Mouse (Mus musculus): ENCODE results near the gene Rela.

Rela gene

GRCm38 (mm10) chr19:5637069-5638047, at the start of gene Rela:
Gene Rela, plus strand, starts transcription at chr19:5637483.
- DNase-seq (ENCODE audit: low spot score in 2 of 2): peak; percentile 88 to 90

- no peak for DNase-seq (ENCODE audit: low spot score in 2 of 2)
These were observed 48.1 kb upstream of the Rela start for GRCm38 (mm10) chr19:5589159-5589558.

GRCm38 (mm10) chr19:5591888-5592287, 45.4 kb upstream of the Rela start:
- DNase-seq (ENCODE audit: low spot score in 2 of 2): no peak

DNA sequence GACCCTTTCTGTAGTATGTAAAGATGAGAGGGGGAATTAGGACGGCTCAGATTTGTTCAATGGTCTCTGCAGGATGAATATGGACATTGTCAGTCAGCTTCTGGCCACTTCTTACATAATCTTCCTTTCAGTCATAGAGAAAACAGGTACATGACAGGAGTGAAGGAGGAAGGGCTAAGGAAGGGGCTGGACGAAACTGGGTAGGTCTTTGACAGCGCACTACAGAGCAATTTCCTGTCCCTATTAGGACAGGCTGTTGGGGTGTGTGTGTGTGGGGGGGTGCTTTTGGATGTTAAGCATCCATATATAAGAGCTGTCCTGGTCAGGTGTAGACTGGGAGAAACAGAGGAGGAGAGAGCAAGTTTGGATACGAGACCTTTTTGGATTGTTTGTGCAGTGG, 38.1 kb upstream of the Rela start:
- no peak for DNase-seq (ENCODE audit: low spot score in 2 of 2)

GRCm38 (mm10) chr19:5601752-5602541, 35.3 kb upstream of the Rela start, which contains the start of gene Rnaseh2c:
Gene Rnaseh2c, plus strand, starts transcription at chr19:5601873.
- peak; percentile 67 to 76 for DNase-seq (ENCODE audit: low spot score in 2 of 2)

DNA sequence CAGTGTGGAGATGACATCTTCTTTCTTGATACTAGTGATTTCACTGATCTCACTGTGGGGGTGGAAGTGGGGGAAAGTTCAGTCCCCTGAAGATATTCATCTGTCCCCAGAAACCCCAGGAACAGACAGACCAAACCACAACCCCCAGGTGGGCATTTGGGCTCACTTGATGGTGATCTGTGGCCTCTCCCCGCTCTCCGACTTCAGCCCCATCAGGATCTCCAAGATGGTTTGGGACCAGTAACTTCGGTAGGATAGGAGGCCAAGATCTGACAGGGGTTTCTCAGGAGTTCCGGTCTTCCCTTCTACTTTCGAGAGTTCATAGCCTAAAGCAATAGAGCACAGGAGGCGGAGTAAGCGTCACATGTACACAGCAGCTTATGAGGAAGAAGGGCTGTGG, 33.6 kb upstream of the Rela start:
- no peak for DNase-seq (ENCODE audit: low spot score in 2 of 2)

DNA sequence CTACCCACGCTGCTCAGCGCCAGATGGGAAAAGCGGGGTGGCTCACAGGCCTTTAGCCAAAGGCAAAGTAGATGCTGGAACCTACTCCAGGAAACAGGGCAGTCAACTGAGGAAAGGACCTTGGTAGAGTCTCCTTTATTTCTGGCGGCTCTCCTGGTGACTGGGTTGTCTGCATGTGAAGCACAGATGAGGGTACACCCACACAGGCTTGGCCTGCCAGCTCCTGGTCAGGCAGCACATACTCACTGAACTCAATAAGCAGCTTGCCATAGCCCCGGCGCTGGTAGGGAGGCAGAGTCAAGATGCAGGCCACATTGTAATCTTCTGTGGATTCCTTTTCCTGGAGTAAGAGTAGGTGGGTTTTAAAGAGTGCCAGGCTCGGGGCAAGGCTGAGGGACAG, 32.2 kb upstream of the Rela start:
- no peak for DNase-seq (ENCODE audit: low spot score in 2 of 2)

- DNase-seq (ENCODE audit: low spot score in 2 of 2): no peak
These were observed 31.1 kb upstream of the Rela start for GRCm38 (mm10) chr19:5606196-5606595.

GRCm38 (mm10) chr19:5607705-5608410, 29.4 kb upstream of the Rela start:
- DNase-seq (ENCODE audit: low spot score in 2 of 2): no peak

GRCm38 (mm10) chr19:5608707-5609106, 28.6 kb upstream of the Rela start:
- DNase-seq (ENCODE audit: low spot score in 2 of 2): no peak

DNA sequence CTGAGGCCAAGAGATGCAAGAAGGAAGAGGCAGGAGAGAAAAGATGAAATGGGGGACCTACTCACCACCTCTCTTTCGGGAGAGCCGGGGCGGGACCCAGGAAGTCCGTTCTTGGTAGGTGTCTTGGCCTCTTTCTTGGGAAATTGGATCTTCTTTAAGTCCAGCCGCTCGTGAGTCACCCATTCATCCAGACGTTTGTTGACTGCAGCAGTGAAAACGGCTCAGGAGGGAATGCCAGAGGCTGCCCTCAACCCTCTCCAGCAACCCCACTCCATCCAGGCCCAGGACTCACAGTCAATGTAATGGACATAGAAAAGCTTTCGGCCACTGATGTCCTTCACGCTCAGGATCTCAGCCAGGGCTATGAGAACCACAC, 28.1 kb upstream of the Rela start:
- no peak for DNase-seq (ENCODE audit: low spot score in 2 of 2)

- DNase-seq (ENCODE audit: low spot score in 2 of 2): peak; percentile 93
These were observed 27.5 kb upstream of the Rela start, which contains the start of gene Kat5 for GRCm38 (mm10) chr19:5609547-5610404. Gene Kat5, minus strand, starts transcription at chr19:5610237.

- DNase-seq (ENCODE audit: low spot score in 2 of 2): peak; percentile 40 to 44
These were observed 25.3 kb upstream of the Rela start for GRCm38 (mm10) chr19:5611973-5612372.

GRCm38 (mm10) chr19:5612762-5613411, 24.4 kb upstream of the Rela start:
- no peak for DNase-seq (ENCODE audit: low spot score in 2 of 2)

- DNase-seq (ENCODE audit: low spot score in 2 of 2): no peak
These were observed 22.3 kb upstream of the Rela start for GRCm38 (mm10) chr19:5614953-5615352.

DNA sequence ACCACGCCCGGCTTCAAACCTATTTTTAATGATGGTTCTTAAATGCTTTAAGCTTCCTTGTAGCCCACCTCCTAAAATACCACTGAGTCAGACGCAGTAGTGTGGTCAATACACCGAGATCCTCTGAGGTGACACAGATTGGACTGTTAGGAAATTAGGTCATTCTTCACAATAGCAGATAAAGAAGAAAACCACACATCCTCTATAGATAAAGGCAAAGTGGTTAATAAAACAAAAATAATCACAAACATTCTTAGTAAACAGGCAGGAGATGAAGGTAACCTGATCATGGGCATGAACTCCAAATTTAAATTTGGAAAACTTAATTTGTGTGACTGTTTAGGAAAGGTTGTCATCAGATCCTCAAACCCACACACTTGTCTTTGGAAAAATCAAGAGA, 17.3 kb upstream of the Rela start:
- no peak for DNase-seq (ENCODE audit: low spot score in 2 of 2)

DNA sequence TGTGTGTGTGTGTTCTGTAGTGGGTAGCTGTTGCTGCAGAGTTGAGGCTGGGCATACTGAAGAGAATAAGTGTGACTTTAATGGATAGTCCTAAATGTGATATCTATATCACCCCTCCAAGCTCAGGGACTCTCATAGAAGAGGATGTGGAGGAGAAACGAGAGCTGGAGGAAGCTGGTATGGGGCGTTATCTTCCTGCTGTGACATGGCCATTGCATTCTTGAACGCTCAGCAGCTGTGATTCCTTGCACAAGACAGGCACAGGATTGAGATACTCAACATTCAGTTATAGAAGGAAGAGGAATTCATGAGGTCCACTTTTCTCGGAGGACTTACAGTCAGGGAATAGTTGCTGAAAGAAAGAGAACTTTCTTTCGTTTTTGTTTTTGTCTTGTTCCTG, 15.4 kb upstream of the Rela start:
- no peak for DNase-seq (ENCODE audit: low spot score in 2 of 2)

DNA sequence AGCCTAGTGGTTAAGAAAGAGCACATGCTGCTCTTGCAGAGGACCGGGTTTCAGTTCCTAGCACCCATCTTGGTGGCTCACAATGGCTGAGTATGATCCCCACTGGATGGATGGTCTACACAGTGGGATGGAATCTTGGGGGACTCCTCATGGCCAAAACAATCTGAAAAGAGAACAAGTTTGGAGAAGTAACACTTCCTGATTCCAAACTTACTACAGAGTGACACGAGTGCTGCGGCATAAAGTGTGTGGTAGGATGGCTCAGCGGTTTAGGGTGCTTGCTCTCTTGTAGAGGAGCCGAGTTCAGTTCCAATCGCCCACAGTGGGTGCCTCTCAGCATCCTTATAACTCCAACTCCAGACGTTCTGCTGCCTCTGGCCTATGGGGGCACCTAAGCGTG, 12.0 kb upstream of the Rela start:
- DNase-seq (ENCODE audit: low spot score in 2 of 2): no peak

- DNase-seq (ENCODE audit: low spot score in 2 of 2): no peak
These were observed 7.4 kb upstream of the Rela start for GRCm38 (mm10) chr19:5629907-5630306.

DNA sequence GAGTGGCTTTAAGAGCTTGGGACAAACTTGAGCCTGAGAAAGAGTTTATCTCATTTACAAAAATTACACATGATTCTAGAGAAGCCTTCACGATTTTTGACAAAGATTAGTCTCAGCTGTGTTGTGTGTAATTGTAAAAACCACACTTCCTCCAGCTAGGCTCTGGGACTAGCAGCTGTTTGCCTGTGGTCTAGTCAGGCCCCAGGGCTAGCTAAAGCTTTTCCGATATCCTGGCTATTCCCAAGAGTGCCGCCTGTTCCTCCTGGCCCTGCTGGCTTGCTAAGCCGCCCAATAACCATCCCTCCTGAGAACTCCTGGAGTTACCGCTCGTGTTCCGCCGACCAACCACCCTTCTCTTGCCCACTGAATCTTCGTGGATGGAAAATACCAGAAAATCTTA, 5.2 kb upstream of the Rela start:
- DNase-seq (ENCODE audit: low spot score in 2 of 2): no peak
